Mouse (Mus musculus) liver, embryonic 15.5 days (tissue): ENCODE data around the gene Arid4a. TPM values are rescaled to one million over a fixed set of nuclear protein-coding genes. Genes with fewer than 3 reads are reported as not detected.

Source experiments
- ATAC-seq: fragments of 200-750 bp; cut with Nextera tagmentation; 2 replicates; pipeline ENCODE4 v1.8.0; 2017; ENCODE audit warnings: moderate number of reproducible peaks, mild to moderate bottlenecking, moderate library complexity; ENCODE audit not compliant: insufficient read depth
- H3K27ac ChIP-seq: fragments of 300-500 bp; sonication (generic); replicated peaks from 2 replicates; pipeline ENCODE4 v1.5.1; 2015; ENCODE audit warnings: mild to moderate bottlenecking, inconsistent platforms
- H3K27me3 ChIP-seq: fragments of 300-500 bp; sonication (generic); 2 replicates; pipeline ENCODE4 v1.6.1; 2015; ENCODE audit warnings: mild to moderate bottlenecking, inconsistent platforms
- H3K36me3 ChIP-seq: fragments of 300-500 bp; sonication (generic); replicated peaks from 2 replicates; pipeline ENCODE4 v1.6.1; 2015; ENCODE audit warnings: moderate library complexity, mild to moderate bottlenecking, inconsistent platforms
- H3K4me1 ChIP-seq: fragments of 300-500 bp; sonication (generic); replicated peaks from 2 replicates; pipeline ENCODE4 v1.6.1; 2015; ENCODE audit warnings: inconsistent platforms
- H3K4me2 ChIP-seq: fragments of 300-500 bp; sonication (generic); 2 replicates; pipeline ENCODE4 v1.6.1; 2015; ENCODE audit warnings: moderate library complexity, mild to moderate bottlenecking, inconsistent platforms
- H3K4me3 ChIP-seq: fragments of 300-500 bp; sonication (generic); replicated peaks from 2 replicates; pipeline ENCODE4 v1.5.1; 2015; ENCODE audit warnings: mild to moderate bottlenecking, inconsistent platforms
- H3K9ac ChIP-seq: fragments of 300-500 bp; sonication (generic); 2 replicates; pipeline ENCODE4 v1.6.1; 2015; ENCODE audit warnings: moderate library complexity, mild to moderate bottlenecking, inconsistent platforms
- H3K9me3 ChIP-seq: fragments of 300-500 bp; sonication (generic); replicated peaks from 2 replicates; pipeline ENCODE4 v1.6.1; 2016; ENCODE audit warnings: inconsistent platforms
- WGBS: fragments of 180-500 bp; shearing (Covaris S2); methylation state at CpG from one replicate; pipeline ENCODE4 v1.1.7; 2015; ENCODE audit warnings: mixed read lengths; ENCODE audit not compliant: insufficient replicate concordance; 5-methylcytosine and 5-hydroxymethylcytosine counted together
- polyA plus RNA-seq: library from polyadenylated mRNA; unstranded; fragments of >200 nt; fragmentation: Nextera tagmentation; extraction: Ambion mirVana; gene quantifications from 2 replicates; pipeline ENCODE4 v1.2.1, GENCODE M21; 2015

The Arid4a gene
- polyA plus RNA-seq, result 20.7 and 20.8 TPM in 2 replicates

GRCm38 (mm10) chr12:71015363-71016210 lies at the start of gene Arid4a:
Gene Arid4a, plus strand, starts transcription at chr12:71015990.
- H3K27me3 ChIP-seq, result no peaks in the 10 kb centered on the region
- ATAC-seq, result peak; percentile 96

DNA sequence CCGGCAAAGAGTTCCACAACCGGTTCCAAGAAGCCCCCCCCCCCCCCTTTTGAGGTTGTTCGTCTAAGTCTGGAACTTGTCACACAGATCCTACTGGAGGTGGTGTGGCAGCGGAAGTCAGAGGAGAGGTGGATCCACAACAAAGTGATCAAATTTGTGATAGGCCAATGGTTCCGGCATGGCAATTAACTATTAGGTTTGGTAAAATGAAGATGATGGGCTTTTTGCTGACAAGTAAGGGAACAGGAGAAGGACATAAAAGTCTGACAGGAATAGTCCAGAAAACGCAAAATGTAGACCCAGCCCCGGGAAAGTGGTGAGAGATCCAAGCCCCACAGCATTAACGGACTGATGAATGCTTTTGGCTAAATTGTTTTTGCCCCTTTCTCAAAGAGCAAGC lies 48.2 kb upstream of the Arid4a start:
- H3K36me3 ChIP-seq, result peaks cover 12% of the 10 kb centered on the region
- H3K4me3 ChIP-seq, result peak overlapping the region; percentile 74
- H3K27me3 ChIP-seq, result no peaks in the 10 kb centered on the region
- peaks cover 7% of the 10 kb centered on the region for H3K4me1 ChIP-seq
- no peaks in the 10 kb centered on the region for H3K9me3 ChIP-seq
- peak overlapping the region; percentile 97 for H3K27ac ChIP-seq
- H3K4me2 ChIP-seq, result peak overlapping the region; percentile 74
- 52% methylated on average over 8 of the region's 8 CpGs for WGBS
- ATAC-seq, result no peak
- peak overlapping the region; percentile 79 for H3K9ac ChIP-seq

More at GRCm38 (mm10) chr12:71015363-71016210, at the start of gene Arid4a:
- H3K4me1 ChIP-seq, result peaks cover 39% of the 10 kb centered on the region
- H3K4me2 ChIP-seq, result peak within 1 kb of the TSS; percentile 83
- H3K9me3 ChIP-seq, result no peaks in the 10 kb centered on the region
- WGBS, result under 1% methylated on average over 61 of the region's 61 CpGs
- H3K27ac ChIP-seq, result peak within 1 kb of the TSS; percentile 99
- peaks cover 29% of the 10 kb centered on the region for H3K36me3 ChIP-seq
- H3K4me3 ChIP-seq, result peak within 1 kb of the TSS; percentile 100
- H3K9ac ChIP-seq, result peak within 1 kb of the TSS; percentile 99

- Histone ChIP-seq H3K4me1 (peaks cover 7% of the 10 kb centered on the region), H3K4me2 (peak overlapping the region; percentile 74), H3K36me3 (peaks cover 7% of the 10 kb centered on the region), H3K27ac (peak overlapping the region; percentile 97), H3K9ac (peak overlapping the region; percentile 79), H3K27me3 (no peaks in the 10 kb centered on the region), H3K9me3 (no peaks in the 10 kb centered on the region), H3K4me3 (peak overlapping the region; percentile 74)
- ATAC-seq, result peak; percentile 90
- 1% methylated on average over 35 of the region's 35 CpGs for WGBS
These were observed 47.5 kb upstream of the Arid4a start for GRCm38 (mm10) chr12:70968141-70968790.

DNA sequence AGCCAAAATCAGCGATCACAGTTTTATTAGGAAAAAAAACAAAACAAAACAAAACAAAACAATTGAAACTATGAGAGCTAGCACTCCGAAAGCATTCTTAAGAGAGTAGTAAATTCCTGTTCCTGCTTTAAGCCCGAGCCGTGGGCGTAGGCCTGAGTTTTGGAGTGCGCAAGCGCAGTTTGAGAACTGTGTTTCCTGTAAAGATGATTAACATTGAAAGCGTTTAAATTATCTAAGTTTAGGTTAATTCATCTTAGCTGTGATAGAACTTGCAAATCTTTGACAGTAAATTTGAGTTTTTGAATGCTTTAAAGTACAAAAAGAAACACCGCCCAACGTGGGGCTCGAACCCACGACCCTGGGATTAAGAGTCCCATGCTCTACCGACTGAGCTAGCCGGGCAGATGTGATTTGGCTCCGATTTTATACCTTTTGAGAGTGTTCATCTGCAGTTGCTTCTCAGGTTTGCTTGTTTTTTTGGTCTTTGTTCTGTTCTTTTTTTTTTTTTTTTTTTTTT lies 46.9 kb upstream of the Arid4a start:
- ATAC-seq, result peak; percentile 53
- peaks cover 11% of the 10 kb centered on the region for H3K4me1 ChIP-seq
- under 1% methylated on average over 15 of the region's 15 CpGs for WGBS
- H3K9me3 ChIP-seq, result no peaks in the 10 kb centered on the region
- H3K9ac ChIP-seq, result peak overlapping the region; percentile 79; the same call in 1 of the 2 replicates
- 0 out of 2 replicates have a peak, but pooled peaks cover 2% of the 10 kb centered on the region for H3K36me3 ChIP-seq
- peak overlapping the region; percentile 74 for H3K4me3 ChIP-seq
- H3K27me3 ChIP-seq, result no peaks in the 10 kb centered on the region
- H3K4me2 ChIP-seq, result peak overlapping the region; percentile 74
- peak overlapping the region; percentile 97 for H3K27ac ChIP-seq

DNA sequence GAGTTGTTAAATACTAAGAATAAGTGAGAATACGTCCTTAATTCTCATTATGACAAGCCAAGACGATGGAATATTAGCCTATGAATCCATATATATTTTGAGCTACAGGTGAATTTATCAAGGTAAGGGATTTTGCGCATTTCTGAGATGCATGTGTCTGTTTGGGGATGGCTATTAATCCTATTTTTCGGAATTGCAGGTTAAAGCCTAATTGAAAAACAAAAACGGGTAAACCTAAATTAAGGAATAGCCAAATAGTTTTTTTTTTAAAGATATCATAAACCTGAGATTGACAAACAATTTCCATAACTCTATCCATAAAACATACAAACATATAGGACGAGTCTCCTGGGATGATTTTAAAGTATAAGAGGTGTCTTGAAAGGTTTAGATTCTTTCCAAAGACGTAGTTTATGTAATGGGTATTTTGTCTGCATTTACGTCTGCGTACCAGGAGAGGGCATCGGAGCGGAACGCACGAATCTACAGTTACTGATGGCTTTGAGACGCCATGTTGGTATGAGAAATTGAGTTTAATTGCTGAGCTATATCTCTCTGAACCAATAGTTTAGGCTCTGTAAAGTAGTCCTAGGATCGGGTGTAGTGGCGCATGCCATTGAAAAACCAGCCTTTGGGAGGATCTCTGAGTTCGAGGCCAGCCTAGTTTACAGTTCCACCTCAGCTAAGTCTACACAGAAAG lies 46.2 kb upstream of the Arid4a start:
- Histone ChIP-seq H3K36me3 (no peaks in the 10 kb centered on the region), H3K4me2 (peak overlapping the region; percentile 72), H3K27me3 (no peaks in the 10 kb centered on the region), H3K4me3 (peak overlapping the region; percentile 55), H3K9me3 (no peaks in the 10 kb centered on the region), H3K4me1 (peaks cover 12% of the 10 kb centered on the region), H3K27ac (peak overlapping the region; percentile 80), H3K9ac (peak overlapping the region; percentile 46; the same call in 1 of the 2 replicates)
- ATAC-seq, result no peak
- WGBS, result 2% methylated on average over 17 of the region's 17 CpGs

- Histone ChIP-seq H3K4me1 (peaks cover 30% of the 10 kb centered on the region), H3K4me2 (peak overlapping the region; percentile 73), H3K9me3 (no peaks in the 10 kb centered on the region), H3K27me3 (no peaks in the 10 kb centered on the region), H3K9ac (no peak overlapping the region), H3K27ac (peak overlapping the region; percentile 97), H3K4me3 (peak overlapping the region; percentile 92), H3K36me3 (peaks cover 8% of the 10 kb centered on the region)
- 61% methylated on average over 4 of the region's 4 CpGs for WGBS
- no peak for ATAC-seq
These were observed 42.0 kb upstream of the Arid4a start for GRCm38 (mm10) chr12:70973831-70974230.

- Histone ChIP-seq H3K9ac (peak within 1 kb of the TSS; percentile 90), H3K27me3 (no peaks in the 10 kb centered on the region), H3K4me3 (peak within 1 kb of the TSS; percentile 92), H3K9me3 (no peaks in the 10 kb centered on the region), H3K4me2 (peak within 1 kb of the TSS; percentile 73), H3K27ac (peak within 1 kb of the TSS; percentile 97), H3K36me3 (peaks cover 16% of the 10 kb centered on the region), H3K4me1 (peaks cover 30% of the 10 kb centered on the region)
- ATAC-seq, result peak; percentile 100
- under 1% methylated on average over 71 of the region's 71 CpGs for WGBS
These were observed 41.1 kb upstream of the Arid4a start, which contains the start of gene Psma3 for GRCm38 (mm10) chr12:70974441-70975266. Gene Psma3, plus strand, starts transcription at chr12:70974621.

- Histone ChIP-seq H3K4me3 (peak overlapping the region; percentile 92), H3K9ac (peak overlapping the region; percentile 90), H3K9me3 (no peaks in the 10 kb centered on the region), H3K4me2 (peak overlapping the region; percentile 73), H3K27ac (peak overlapping the region; percentile 97), H3K4me1 (peaks cover 30% of the 10 kb centered on the region), H3K36me3 (peaks cover 22% of the 10 kb centered on the region), H3K27me3 (no peaks in the 10 kb centered on the region)
- no peak for ATAC-seq
- WGBS, result 13% methylated on average over 10 of the region's 10 CpGs
These were observed 40.4 kb upstream of the Arid4a start for GRCm38 (mm10) chr12:70975406-70975805.

DNA sequence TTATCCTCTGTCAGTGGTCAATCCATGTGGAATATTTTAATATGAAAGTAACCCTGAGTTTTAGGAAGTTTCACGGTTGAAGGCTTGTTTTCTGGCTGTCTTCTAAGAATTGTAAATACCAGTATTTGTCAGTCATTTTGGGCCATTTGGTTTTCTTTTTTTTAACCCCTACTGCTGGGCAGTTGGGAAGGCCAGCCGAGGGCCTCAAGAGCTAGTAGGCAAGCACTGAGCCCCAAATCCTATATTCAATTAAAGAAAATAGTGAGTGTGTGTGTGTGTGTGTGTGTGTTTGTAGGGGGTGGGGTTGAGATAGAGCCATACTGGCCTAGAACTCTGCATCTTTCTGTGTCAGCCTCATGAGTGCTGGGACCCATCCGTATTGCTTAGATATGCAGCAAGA lies 39.9 kb upstream of the Arid4a start:
- H3K27ac ChIP-seq, result no peak overlapping the region
- peaks cover 27% of the 10 kb centered on the region for H3K36me3 ChIP-seq
- no peak for ATAC-seq
- H3K4me1 ChIP-seq, result peaks cover 30% of the 10 kb centered on the region
- peak overlapping the region; percentile 73 for H3K4me2 ChIP-seq
- WGBS, result 35% methylated on average over 3 of the region's 3 CpGs
- no peaks in the 10 kb centered on the region for H3K27me3 ChIP-seq
- peak overlapping the region; percentile 92 for H3K4me3 ChIP-seq
- H3K9me3 ChIP-seq, result no peaks in the 10 kb centered on the region
- peak overlapping the region; percentile 90 for H3K9ac ChIP-seq

- 68% methylated on average over 7 of the region's 7 CpGs for WGBS
- no peak overlapping the region for H3K4me3 ChIP-seq
- ATAC-seq, result no peak
- H3K9me3 ChIP-seq, result no peaks in the 10 kb centered on the region
- no peak overlapping the region for H3K27ac ChIP-seq
- no peak overlapping the region for H3K4me2 ChIP-seq
- no peak overlapping the region for H3K9ac ChIP-seq
- H3K36me3 ChIP-seq, result peaks cover 44% of the 10 kb centered on the region
- H3K4me1 ChIP-seq, result peaks cover 30% of the 10 kb centered on the region
- no peaks in the 10 kb centered on the region for H3K27me3 ChIP-seq
These were observed 37.4 kb upstream of the Arid4a start for GRCm38 (mm10) chr12:70978345-70978744.
